Mouse (Mus musculus): ENCODE data around the gene Trmt6. TPM values are rescaled to one million over a fixed set of nuclear protein-coding genes. Genes with fewer than 3 reads are reported as not detected.

The Trmt6 gene
- polyA plus RNA-seq, 1 experiment = 4.3 TPM

GRCm38 (mm10) chr2:132848361-132848760, 32.5 kb upstream of the Trmt6 start:
- no peak overlapping the region for H3K4me3 ChIP-seq (ENCODE audit: insufficient read depth, low read depth, low read length)

GRCm38 (mm10) chr2:132847581-132847980, 31.7 kb upstream of the Trmt6 start:
- Histone ChIP-seq H3K4me3 (ENCODE audit: insufficient read depth, low read depth, low read length) (peak overlapping the region; percentile 76), H3K36me3 (ENCODE audit: control insufficient read depth, insufficient read depth, low read length) (no peaks in the 10 kb centered on the region; the same call in 1 of the 2 replicates), H3K4me1 (ENCODE audit: control insufficient read depth, insufficient read depth, low read length) (peaks cover 12% of the 10 kb centered on the region), H3K27me3 (replicated peaks; ENCODE audit: control insufficient read depth, insufficient read depth, low read length) (no peaks in the 10 kb centered on the region), H3K27ac (ENCODE audit: insufficient read depth, low read depth, low read length) (no peak overlapping the region)
- WGBS = 16% methylated on average over 7 of the region's 7 CpGs
- DNase-seq = peak; percentile 23
- TF ChIP-seq CTCF (conservative IDR thresholded peaks at IDR 0.05; ENCODE audit: insufficient read depth, insufficient read length, low read depth, low read length) (no peak), POLR2A (IDR thresholded peaks at IDR 0.05; ENCODE audit: low read depth, low read length) (no peak)

More at GRCm38 (mm10) chr2:132848361-132848760, 32.5 kb upstream of the Trmt6 start:
- Histone ChIP-seq H3K27ac (ENCODE audit: insufficient read depth, low read depth, low read length) (no peak overlapping the region), H3K36me3 (ENCODE audit: control insufficient read depth, insufficient read depth, low read length) (no peaks in the 10 kb centered on the region; the same call in 1 of the 2 replicates), H3K4me1 (ENCODE audit: control insufficient read depth, insufficient read depth, low read length) (peaks cover 12% of the 10 kb centered on the region), H3K27me3 (replicated peaks; ENCODE audit: control insufficient read depth, insufficient read depth, low read length) (no peaks in the 10 kb centered on the region)
- peak; percentile 42 for DNase-seq
- TF ChIP-seq CTCF (conservative IDR thresholded peaks at IDR 0.05; ENCODE audit: insufficient read depth, insufficient read length, low read depth, low read length) (no peak), POLR2A (IDR thresholded peaks at IDR 0.05; ENCODE audit: low read depth, low read length) (no peak)
- 69% methylated on average over 4 of the region's 4 CpGs for WGBS

DNA sequence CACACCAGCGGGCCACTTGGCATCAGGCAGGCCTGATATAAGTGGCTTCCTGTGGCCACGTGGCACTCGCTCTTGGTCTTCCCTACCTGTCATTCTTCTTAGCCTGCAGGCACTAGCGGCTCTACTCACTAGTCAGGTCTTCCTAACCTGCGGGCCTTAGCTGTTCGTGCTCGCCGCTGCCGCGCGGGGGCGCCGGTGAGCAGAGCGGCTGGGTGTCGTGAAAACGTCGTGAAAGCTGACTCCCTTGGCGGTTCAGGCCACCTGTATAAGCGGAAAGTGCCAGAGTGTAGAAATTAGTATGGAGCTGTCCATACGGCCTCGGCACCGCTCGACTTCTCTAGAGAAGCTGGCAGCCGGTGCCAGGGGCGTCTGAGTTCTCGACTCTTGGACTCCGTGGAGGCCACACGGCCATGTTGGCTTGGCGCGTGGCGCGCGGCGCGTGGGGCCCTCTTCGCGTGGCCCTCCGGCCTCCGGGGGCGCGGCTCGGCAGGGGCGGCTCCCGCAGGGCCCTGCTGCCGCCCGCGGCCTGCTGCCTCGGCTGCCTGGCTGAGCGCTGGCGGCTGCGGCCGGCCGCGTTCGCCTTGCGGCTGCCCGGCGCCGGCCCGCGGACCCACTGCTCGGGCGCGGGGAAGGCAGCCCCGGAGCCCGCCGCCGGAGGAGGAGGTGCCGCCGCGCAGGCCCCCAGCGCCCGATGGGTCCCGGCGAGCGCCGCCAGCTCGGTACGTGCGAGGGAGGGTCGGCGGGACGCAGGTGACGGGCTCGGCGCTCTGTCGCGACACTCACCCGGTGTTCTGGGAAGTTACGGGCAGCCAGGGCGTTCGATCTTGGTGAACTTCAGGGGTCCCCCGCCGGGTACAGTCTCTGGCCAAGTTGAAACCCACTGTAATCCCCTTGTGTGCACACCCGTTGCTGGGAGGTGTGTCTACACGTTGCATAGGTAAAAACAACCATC, 30.8 kb upstream of the Trmt6 start, which contains the start of gene Crls1:
Gene Crls1, plus strand, starts transcription at position 260 of the 952 bp plus-strand sequence.
- WGBS = under 1% methylated on average over 92 of the region's 96 CpGs
- Histone ChIP-seq H3K4me3 (ENCODE audit: insufficient read depth, low read depth, low read length) (peak within 1 kb of the TSS; percentile 76), H3K4me1 (ENCODE audit: control insufficient read depth, insufficient read depth, low read length) (peaks cover 12% of the 10 kb centered on the region), H3K27ac (ENCODE audit: insufficient read depth, low read depth, low read length) (peak within 1 kb of the TSS; percentile 49; the same call in 1 of the 2 replicates), H3K36me3 (ENCODE audit: control insufficient read depth, insufficient read depth, low read length) (no peaks in the 10 kb centered on the region; the same call in 1 of the 2 replicates), H3K27me3 (replicated peaks; ENCODE audit: control insufficient read depth, insufficient read depth, low read length) (no peaks in the 10 kb centered on the region)
- no peak for TF ChIP-seq POLR2A (IDR thresholded peaks at IDR 0.05; ENCODE audit: low read depth, low read length)
- peak; percentile 97 for TF ChIP-seq CTCF (conservative IDR thresholded peaks at IDR 0.05; ENCODE audit: insufficient read depth, insufficient read length, low read depth, low read length)
- DNase-seq = peak; percentile 97

DNA sequence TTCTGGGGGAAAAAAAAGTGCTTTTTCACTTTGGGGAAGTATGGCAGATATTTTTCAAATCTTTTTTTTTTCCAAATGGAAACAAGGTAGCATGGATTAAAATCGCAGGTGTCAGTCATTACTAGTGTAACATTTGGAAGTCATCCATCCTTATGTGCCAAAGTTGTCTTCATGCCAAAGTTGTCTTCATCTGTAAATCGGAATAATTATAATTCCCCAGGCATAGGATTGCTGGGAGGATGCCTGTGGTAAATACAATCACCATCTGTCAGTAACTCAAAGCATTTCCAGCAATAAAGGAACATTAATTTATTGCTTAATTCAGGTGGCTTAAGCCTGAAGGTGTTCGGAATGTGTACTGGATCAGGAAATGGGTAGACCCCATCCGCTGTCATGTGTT, 25.2 kb upstream of the Trmt6 start:
- H3K36me3 ChIP-seq (ENCODE audit: control insufficient read depth, insufficient read depth, low read length) = no peaks in the 10 kb centered on the region
- no peak overlapping the region for H3K4me3 ChIP-seq (ENCODE audit: insufficient read depth, low read depth, low read length)
- WGBS = 90% methylated on average over 4 of the region's 4 CpGs
- DNase-seq = no peak
- no peak overlapping the region for H3K27ac ChIP-seq (ENCODE audit: insufficient read depth, low read depth, low read length)
- no peak for TF ChIP-seq POLR2A (IDR thresholded peaks at IDR 0.05; ENCODE audit: low read depth, low read length)
- TF ChIP-seq CTCF (conservative IDR thresholded peaks at IDR 0.05; ENCODE audit: insufficient read depth, insufficient read length, low read depth, low read length) = no peak
- H3K27me3 ChIP-seq (replicated peaks; ENCODE audit: control insufficient read depth, insufficient read depth, low read length) = no peaks in the 10 kb centered on the region
- H3K4me1 ChIP-seq (ENCODE audit: control insufficient read depth, insufficient read depth, low read length) = no peaks in the 10 kb centered on the region

DNA sequence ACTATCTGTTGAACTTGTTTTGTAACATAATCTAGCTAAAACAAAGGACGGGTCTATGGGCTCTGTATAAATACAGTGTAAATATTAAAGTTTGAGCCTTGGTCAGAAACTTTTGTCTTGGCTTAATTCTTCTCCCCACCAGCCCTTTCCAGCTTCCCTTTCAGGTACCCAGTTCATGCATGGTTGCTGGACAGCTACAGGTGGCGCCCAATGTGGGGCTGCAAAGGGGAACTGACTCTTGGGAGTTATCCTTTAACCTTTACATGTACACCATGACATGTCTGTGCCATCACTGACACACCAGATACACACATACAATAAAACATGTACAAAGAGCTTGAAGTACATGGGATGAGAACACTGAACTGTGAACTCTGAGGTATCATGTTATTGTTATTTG, 12.9 kb downstream of the Trmt6 start:
- no peak overlapping the region for H3K4me3 ChIP-seq (ENCODE audit: insufficient read depth, low read depth, low read length)
- no peaks in the 10 kb centered on the region for H3K4me1 ChIP-seq (ENCODE audit: control insufficient read depth, insufficient read depth, low read length)
- DNase-seq = no peak
- no peaks in the 10 kb centered on the region for H3K27me3 ChIP-seq (replicated peaks; ENCODE audit: control insufficient read depth, insufficient read depth, low read length)
- peaks cover 4% of the 10 kb centered on the region for H3K36me3 ChIP-seq (ENCODE audit: control insufficient read depth, insufficient read depth, low read length)
- 93% methylated on average over 2 of the region's 2 CpGs for WGBS
- no peak for TF ChIP-seq POLR2A (IDR thresholded peaks at IDR 0.05; ENCODE audit: low read depth, low read length)
- H3K27ac ChIP-seq (ENCODE audit: insufficient read depth, low read depth, low read length) = no peak overlapping the region

DNA sequence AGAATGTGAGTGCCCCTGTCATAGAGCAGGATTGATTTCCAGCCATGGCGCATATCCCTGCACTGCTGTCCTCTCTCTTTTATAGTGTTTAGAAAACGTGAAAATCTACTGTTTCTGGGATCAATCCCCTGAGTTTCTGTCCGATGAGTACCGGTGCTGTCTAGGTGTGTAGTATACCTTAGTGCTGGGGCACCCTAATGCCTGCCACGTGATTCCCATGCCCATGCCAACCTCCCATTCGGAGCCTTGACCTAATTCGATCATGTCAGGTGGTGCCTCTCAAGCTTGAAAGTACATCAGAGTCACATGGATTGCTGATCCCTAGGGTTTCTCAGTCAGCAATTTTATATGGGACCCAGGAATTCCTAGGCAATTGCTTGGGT, 21.7 kb downstream of the Trmt6 start:
- DNase-seq = no peak
- Histone ChIP-seq H3K4me3 (ENCODE audit: insufficient read depth, low read depth, low read length) (no peak overlapping the region), H3K36me3 (ENCODE audit: control insufficient read depth, insufficient read depth, low read length) (no peaks in the 10 kb centered on the region), H3K27ac (ENCODE audit: insufficient read depth, low read depth, low read length) (no peak overlapping the region), H3K4me1 (ENCODE audit: control insufficient read depth, insufficient read depth, low read length) (no peaks in the 10 kb centered on the region), H3K27me3 (replicated peaks; ENCODE audit: control insufficient read depth, insufficient read depth, low read length) (no peaks in the 10 kb centered on the region)
- no peak for TF ChIP-seq POLR2A (IDR thresholded peaks at IDR 0.05; ENCODE audit: low read depth, low read length)
- TF ChIP-seq CTCF (conservative IDR thresholded peaks at IDR 0.05; ENCODE audit: insufficient read depth, insufficient read length, low read depth, low read length) = no peak
- WGBS = 85% methylated on average over 7 of the region's 7 CpGs

DNA sequence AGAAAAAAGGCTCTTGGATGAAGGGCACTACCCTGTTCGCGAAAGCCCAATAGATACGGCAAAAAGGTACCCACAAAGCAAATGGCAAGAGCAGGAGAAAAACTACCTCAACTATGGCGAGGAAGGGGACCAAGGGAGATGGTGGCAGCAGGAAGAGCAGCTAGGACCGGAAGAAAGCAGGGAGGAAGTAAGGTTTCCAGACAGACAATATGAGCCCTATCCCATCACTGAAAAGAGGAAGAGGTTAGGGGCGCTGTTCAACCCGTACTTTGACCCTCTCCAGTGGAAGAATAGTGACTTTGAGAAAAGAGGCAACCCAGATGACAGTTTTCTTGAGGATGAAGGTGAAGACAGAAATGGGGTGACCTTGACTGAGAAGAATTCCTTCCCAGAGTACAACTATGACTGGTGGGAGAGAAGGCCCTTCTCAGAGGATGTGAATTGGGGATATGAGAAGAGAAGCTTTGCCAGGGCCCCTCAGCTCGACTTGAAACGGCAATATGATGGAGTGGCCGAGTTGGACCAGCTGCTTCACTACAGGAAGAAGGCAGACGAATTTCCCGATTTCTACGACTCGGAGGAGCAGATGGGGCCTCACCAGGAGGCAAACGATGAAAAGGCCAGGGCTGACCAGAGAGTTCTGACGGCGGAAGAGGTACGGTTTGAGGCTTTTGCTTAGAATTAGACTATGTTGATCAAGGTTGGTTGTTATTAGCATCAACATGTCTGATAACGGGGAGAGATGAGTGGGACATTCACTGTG, 22.2 kb downstream of the Trmt6 start:
- no peaks in the 10 kb centered on the region for H3K36me3 ChIP-seq (ENCODE audit: control insufficient read depth, insufficient read depth, low read length)
- WGBS = 85% methylated on average over 19 of the region's 19 CpGs
- no peak for DNase-seq
- no peaks in the 10 kb centered on the region for H3K4me1 ChIP-seq (ENCODE audit: control insufficient read depth, insufficient read depth, low read length)
- no peak overlapping the region for H3K27ac ChIP-seq (ENCODE audit: insufficient read depth, low read depth, low read length)
- no peaks in the 10 kb centered on the region for H3K27me3 ChIP-seq (replicated peaks; ENCODE audit: control insufficient read depth, insufficient read depth, low read length)
- H3K4me3 ChIP-seq (ENCODE audit: insufficient read depth, low read depth, low read length) = no peak overlapping the region
- no peak for TF ChIP-seq CTCF (conservative IDR thresholded peaks at IDR 0.05; ENCODE audit: insufficient read depth, insufficient read length, low read depth, low read length)
- no peak for TF ChIP-seq POLR2A (IDR thresholded peaks at IDR 0.05; ENCODE audit: low read depth, low read length)
